Comparison of ENCODE assay signal across 19 mouse cellular contexts in the genomic region with DNA sequence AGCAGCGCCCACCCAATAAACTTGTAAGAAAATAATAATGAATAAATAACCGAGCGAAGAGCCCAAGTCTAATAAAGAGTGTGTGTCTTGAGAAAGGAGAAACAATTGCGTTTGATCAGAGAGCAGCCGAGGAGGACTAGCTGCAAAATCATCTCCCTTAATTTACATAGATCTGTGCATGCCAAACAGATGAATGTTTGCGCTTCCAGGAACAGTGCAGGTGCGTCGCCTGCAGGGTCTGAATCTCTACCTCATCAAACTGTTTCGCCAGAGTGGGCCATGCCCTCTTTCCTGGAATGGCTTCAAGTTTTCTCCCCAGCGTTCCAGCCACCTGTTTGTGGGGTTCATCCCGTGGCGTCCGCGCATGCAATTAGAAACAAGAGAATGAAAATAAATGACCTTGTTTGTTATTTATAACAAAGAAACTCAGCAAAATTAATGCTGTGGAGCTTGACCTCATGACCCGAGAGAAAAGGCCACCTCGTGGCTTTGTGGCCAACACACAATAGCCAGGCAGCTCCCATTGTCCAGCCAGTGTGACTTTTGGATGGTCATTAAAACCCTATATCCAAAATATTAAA. TPM values are rescaled to one million over a fixed set of nuclear protein-coding genes. Genes with fewer than 3 reads are reported as not detected.
A peak's percentile ranks its signal among the peaks of the same experiment; 100 is the strongest.
DNase-seq lines count a peak whose midpoint lies in the region; ATAC-seq lines count a peak whose summit lies in the region.
"Had no signal": no experiment of that assay in that cellular context is flagged by ENCODE, and none has a peak within 500 bp of the region (broad histone marks: within the 10 kb centered on the region; RNA-seq: fewer than 3 reads in every experiment).

No protein-coding gene starts in this region.

- no peaks in the 10 kb centered on the region for H3K36me3 ChIP-seq in forebrain, embryonic 13.5 days (ENCODE audit: poor library complexity, severe bottlenecking)
- H3K36me3 ChIP-seq in forebrain, embryonic 11.5 days (ENCODE audit: control insufficient read depth, insufficient read depth, low read length): no peaks in the 10 kb centered on the region
- no peaks in the 10 kb centered on the region for H3K36me3 ChIP-seq in hindbrain, embryonic 16.5 days (ENCODE audit: control insufficient read depth, insufficient read depth, low read length)
- H3K36me3 ChIP-seq in neural tube, embryonic 12.5 days: no peaks in the 10 kb centered on the region
- no peaks in the 10 kb centered on the region for H3K36me3 ChIP-seq in heart, embryonic 12.5 days
- H3K36me3 ChIP-seq: limb, embryonic 12.5 days; liver, embryonic 15.5 days; stomach, embryonic 15.5 days had no signal

- ATAC-seq in forebrain, embryonic 13.5 days: no peak
- ATAC-seq in forebrain, embryonic 11.5 days (replicated peaks; ENCODE audit: low FRiP score): no peak
- no peak for ATAC-seq in hindbrain, embryonic 16.5 days
- ATAC-seq in neural tube, embryonic 12.5 days (ENCODE audit: low FRiP score, low read depth): no peak
- no peak for ATAC-seq in heart, embryonic 12.5 days (ENCODE audit: insufficient number of reproducible peaks, low FRiP score)
- ATAC-seq: intestine, postnatal 0 days had no signal

- WGBS in forebrain, embryonic 13.5 days: 16% methylated on average over 16 of the region's 16 CpGs
- WGBS in forebrain, embryonic 11.5 days: 23% methylated on average over 16 of the region's 16 CpGs
- WGBS in hindbrain, embryonic 16.5 days: 14% methylated on average over 16 of the region's 16 CpGs
- 25% methylated on average over 16 of the region's 16 CpGs for WGBS in neural tube, embryonic 12.5 days
- WGBS in heart, embryonic 12.5 days: 78% methylated on average over 16 of the region's 16 CpGs

- H3K9me3 ChIP-seq in forebrain, embryonic 13.5 days (replicated peaks): no peaks in the 10 kb centered on the region
- H3K9me3 ChIP-seq in forebrain, embryonic 11.5 days (ENCODE audit: control insufficient read depth, low read length): no peaks in the 10 kb centered on the region
- no peaks in the 10 kb centered on the region for H3K9me3 ChIP-seq in hindbrain, embryonic 16.5 days (ENCODE audit: control insufficient read depth, low read length)
- H3K9me3 ChIP-seq in neural tube, embryonic 12.5 days: no peaks in the 10 kb centered on the region
- H3K9me3 ChIP-seq in heart, embryonic 12.5 days (replicated peaks): no peaks in the 10 kb centered on the region
- H3K9me3 ChIP-seq: limb, embryonic 12.5 days; liver, embryonic 15.5 days; stomach, embryonic 15.5 days had no signal

- H3K4me2 ChIP-seq in forebrain, embryonic 13.5 days: 0 out of 2 replicates have a peak overlapping the region, but pooled peaks have one; percentile 20
- H3K4me2 ChIP-seq in forebrain, embryonic 11.5 days (ENCODE audit: low read depth, low read length, severe bottlenecking): no peak overlapping the region
- peak overlapping the region; percentile 37 for H3K4me2 ChIP-seq in hindbrain, embryonic 16.5 days (ENCODE audit: low read length)
- H3K4me2 ChIP-seq in neural tube, embryonic 12.5 days (replicated peaks): 0 out of 2 replicates have a peak overlapping the region, but pooled peaks have one; percentile 9
- no peak overlapping the region for H3K4me2 ChIP-seq in heart, embryonic 12.5 days
- H3K4me2 ChIP-seq: limb, embryonic 12.5 days; liver, embryonic 15.5 days; stomach, embryonic 15.5 days had no signal

- H3K4me1 ChIP-seq in forebrain, embryonic 13.5 days: peaks cover 28% of the 10 kb centered on the region
- H3K4me1 ChIP-seq in forebrain, embryonic 11.5 days (replicated peaks; ENCODE audit: control insufficient read depth, insufficient read depth, low read length): peaks cover 6% of the 10 kb centered on the region; the same call in 1 of the 2 replicates
- peaks cover 11% of the 10 kb centered on the region; the same call in 1 of the 2 replicates for H3K4me1 ChIP-seq in hindbrain, embryonic 16.5 days (ENCODE audit: control insufficient read depth, insufficient read depth, low read depth, low read length)
- peaks cover 20% of the 10 kb centered on the region; the same call in 1 of the 2 replicates for H3K4me1 ChIP-seq in neural tube, embryonic 12.5 days
- peaks cover 13% of the 10 kb centered on the region for H3K4me1 ChIP-seq in heart, embryonic 12.5 days (replicated peaks)
- H3K4me1 ChIP-seq: liver, embryonic 15.5 days had no signal

- no peak overlapping the region for H3K4me3 ChIP-seq in forebrain, embryonic 13.5 days
- H3K4me3 ChIP-seq in forebrain, embryonic 11.5 days (ENCODE audit: low read depth, low read length): no peak overlapping the region
- H3K4me3 ChIP-seq in hindbrain, embryonic 16.5 days (ENCODE audit: low read length): no peak overlapping the region
- no peak overlapping the region for H3K4me3 ChIP-seq in neural tube, embryonic 12.5 days
- H3K4me3 ChIP-seq in heart, embryonic 12.5 days: no peak overlapping the region
- H3K4me3 ChIP-seq: limb, embryonic 12.5 days; liver, embryonic 15.5 days; myocyte; stomach, embryonic 15.5 days had no signal

- DNase-seq in forebrain, embryonic 11.5 days (ENCODE audit: low spot score): no peak
- DNase-seq in embryo, embryonic 10 days (ENCODE audit: low spot score): peak; percentile 66
- no peak for DNase-seq in gastrocnemius, postnatal 4 days (ENCODE audit: low spot score in 2 of 2)
- DNase-seq in lung, postnatal 36 days: no peak
- DNase-seq: cerebellum, postnatal 25 days; heart, postnatal 14 days; kidney, postnatal 36 days; thymus, postnatal 14 days had no signal

- H3K27me3 ChIP-seq in forebrain, embryonic 13.5 days: peaks cover 2% of the 10 kb centered on the region; the same call in 1 of the 2 replicates
- no peaks in the 10 kb centered on the region for H3K27me3 ChIP-seq in forebrain, embryonic 11.5 days (ENCODE audit: control insufficient read depth, insufficient read depth, low read length)
- H3K27me3 ChIP-seq in hindbrain, embryonic 16.5 days (replicated peaks; ENCODE audit: control insufficient read depth, insufficient read depth, low read length): no peaks in the 10 kb centered on the region
- no peaks in the 10 kb centered on the region for H3K27me3 ChIP-seq in neural tube, embryonic 12.5 days (replicated peaks)
- H3K27me3 ChIP-seq in heart, embryonic 12.5 days (replicated peaks): no peaks in the 10 kb centered on the region; the same call in 1 of the 2 replicates

- no peak overlapping the region for H3K27ac ChIP-seq in forebrain, embryonic 13.5 days
- H3K27ac ChIP-seq in forebrain, embryonic 11.5 days (ENCODE audit: low read depth, low read length): no peak overlapping the region
- no peak overlapping the region for H3K27ac ChIP-seq in hindbrain, embryonic 16.5 days (ENCODE audit: low read depth, low read length)
- no peak overlapping the region for H3K27ac ChIP-seq in neural tube, embryonic 12.5 days
- H3K27ac ChIP-seq in heart, embryonic 12.5 days (ENCODE audit: poor library complexity, severe bottlenecking): no peak overlapping the region
- H3K27ac ChIP-seq: limb, embryonic 12.5 days; liver, embryonic 15.5 days; macrophage; stomach, embryonic 15.5 days had no signal

- H3K9ac ChIP-seq in forebrain, embryonic 13.5 days: no peak overlapping the region
- no peak overlapping the region for H3K9ac ChIP-seq in forebrain, embryonic 11.5 days (ENCODE audit: low read length)
- H3K9ac ChIP-seq in hindbrain, embryonic 16.5 days (ENCODE audit: low read depth, low read length): peak overlapping the region; percentile 19; the same call in 1 of the 2 replicates
- no peak overlapping the region for H3K9ac ChIP-seq in neural tube, embryonic 12.5 days
- H3K9ac ChIP-seq in heart, embryonic 12.5 days: no peak overlapping the region
- H3K9ac ChIP-seq: limb, embryonic 12.5 days; liver, embryonic 15.5 days; stomach, embryonic 15.5 days had no signal

RNA-seq across cellular contexts. Expression of a gene that starts 5.9 kb away (rescaled TPM):
- 25.8 and 27.6 TPM in 2 replicates for polyA plus RNA-seq in forebrain, embryonic 13.5 days (2015; fragmentation: Nextera tagmentation; extraction: Ambion mirVana)
- 37.0 and 38.0 TPM in 2 replicates for polyA plus RNA-seq in forebrain, embryonic 11.5 days (2014; fragmentation: Nextera tagmentation; extraction: Ambion mirVana)
- polyA plus RNA-seq in hindbrain, embryonic 16.5 days (2015; fragmentation: Nextera tagmentation; extraction: Ambion mirVana): 11.2 and 12.8 TPM in 2 replicates
- 52.4 and 55.7 TPM in 2 replicates for polyA plus RNA-seq in neural tube, embryonic 12.5 days (2016; fragmentation: Nextera tagmentation; extraction: Ambion mirVana)
- total RNA-seq in gastrocnemius, postnatal 4 days (2021): 1 to 10 TPM; 1.8 TPM
- polyA plus RNA-seq in heart, embryonic 12.5 days (2016; fragmentation: Nextera tagmentation; extraction: Ambion mirVana): 18.4 and 20.3 TPM in 2 replicates
- total RNA-seq: granulocyte monocyte progenitor cell, adult 5-6 weeks had no signal
- polyA plus RNA-seq: macrophage, myocyte had no signal

Comparison
In these comparisons a context has a peak if more than half of its experiments do, and no peak if none do; other contexts are left out.
1. H3K4me2 ChIP-seq: peak in forebrain, embryonic 13.5 days (single experiment), hindbrain, embryonic 16.5 days (single experiment) and neural tube, embryonic 12.5 days (single experiment); none in forebrain, embryonic 11.5 days (single experiment) and heart, embryonic 12.5 days (single experiment).